Mouse (Mus musculus) heart, adult 2 months (tissue): Measurements from ENCODE around the gene Foxj3.

Experiments used
- CTCF ChIP-seq: fragments of 200-600 bp; IDR thresholded peaks from 2 replicates; pipeline ENCODE4 v1.8.1; 2022; ENCODE audit warnings: antibody characterized with exemption, mild to moderate bottlenecking, moderate library complexity
- POLR2A ChIP-seq: fragments of 200-500 bp; IDR thresholded peaks from 2 replicates; pipeline ENCODE4 v1.6.1; 2011; ENCODE audit warnings: mild to moderate bottlenecking, low read depth, low read length, control low read depth; ENCODE audit not compliant: insufficient read depth

DNA sequence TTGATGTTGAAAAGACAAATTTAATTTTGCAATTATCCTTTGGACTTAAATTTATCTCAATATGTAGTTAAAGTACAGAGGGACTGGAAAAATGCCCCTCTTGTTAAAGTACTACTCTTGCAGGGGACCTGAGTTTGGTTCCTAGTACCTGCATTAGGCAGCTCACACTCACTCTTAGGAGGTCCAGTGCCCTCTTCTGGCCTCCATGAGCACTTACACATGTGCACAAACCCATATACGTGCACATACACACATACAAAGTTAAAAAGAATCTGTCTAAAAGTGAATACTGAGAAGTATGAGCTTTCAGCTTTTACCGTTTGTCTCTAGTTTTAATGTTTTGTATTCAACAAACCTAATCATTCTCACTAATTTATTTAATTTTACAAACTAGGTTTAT is 51.2 kb downstream of the Foxj3 start:
- TF ChIP-seq CTCF (peak; percentile 31), POLR2A (no peak)
